In genomic region chr13:5302141-5302540, GRCm38 (mm10) we compare ENCODE assay signal across 13 mouse cellular contexts.
DNase-seq lines count a peak whose midpoint lies in the region; ATAC-seq and TF ChIP-seq lines count a peak whose summit lies in the region.
"Had no signal": no experiment of that assay in that cellular context is flagged by ENCODE, and none has a peak within 500 bp of the region (broad histone marks: within the 10 kb centered on the region; RNA-seq: fewer than 3 reads in every experiment).

No protein-coding gene starts in this region.

- no peaks in the 10 kb centered on the region for H3K36me3 ChIP-seq in ES-E14 (ENCODE audit: control insufficient read depth, insufficient read depth, low read length, poor library complexity, severe bottlenecking)
- H3K36me3 ChIP-seq: embryonic facial prominence, embryonic 13.5 days; intestine, embryonic 15.5 days; limb, embryonic 10.5 days had no signal

- peaks cover 0 to 2% of the 10 kb centered on the region in 2 experiments; a peak in 1 of 4 replicates for H3K4me1 ChIP-seq in ES-E14 (ENCODE audit: control insufficient read depth in 2 of 2, insufficient read depth in 2 of 2, low read length in 2 of 2, poor library complexity in 1 of 2)
- H3K4me1 ChIP-seq: embryonic facial prominence, embryonic 13.5 days; intestine, embryonic 15.5 days; limb, embryonic 10.5 days had no signal

- intact Hi-C loops in left cerebral cortex, postnatal 36 days (cut with DNase I) = no loop called here

- H3K9ac ChIP-seq in ES-E14 (ENCODE audit: insufficient read depth, low read depth, low read length, poor library complexity, severe bottlenecking) = no peak overlapping the region
- H3K9ac ChIP-seq: embryonic facial prominence, embryonic 13.5 days; intestine, embryonic 15.5 days had no signal

- in situ Hi-C loops in ES-E14 (cut with MboI; ENCODE audit: low sequenced_read_pairs in 2 of 2, unreplicated experiment in 2 of 2) = no loop called here

- peak; percentile 3 for DNase-seq in adrenal gland, postnatal 10 days
- DNase-seq in adrenal gland, adult (ENCODE audit: inconsistent age in 2 of 2, low spot score in 1 of 2) = no peak
- peak; percentile 11 to 16 for DNase-seq in left cerebral cortex, postnatal 36 days (ENCODE audit: low spot score in 2 of 2)
- DNase-seq in left cerebral cortex, adult 11 months (ENCODE audit: low spot score) = no peak
- peak; percentile 24 for DNase-seq in ES-E14 (ENCODE audit: low read depth, low spot score)
- DNase-seq in heart, adult 8-10 months (ENCODE audit: low spot score) = peak; percentile 63
- DNase-seq in adrenal gland, postnatal 14 days = no peak
- DNase-seq: adrenal gland, postnatal 25 days; B cell, adult 2 months had no signal

- ATAC-seq in megakaryocyte-erythroid progenitor cell, adult 5-6 weeks (replicated peaks; ENCODE audit: low FRiP score, low TSS enrichment, poor library complexity, severe bottlenecking) = no peak
- ATAC-seq: intestine, embryonic 15.5 days had no signal

- H3K27ac ChIP-seq in ES-E14 (ENCODE audit: insufficient read depth, low read depth, low read length, poor library complexity, severe bottlenecking) = no peak overlapping the region
- H3K27ac ChIP-seq: embryonic facial prominence, embryonic 13.5 days; intestine, embryonic 15.5 days; limb, embryonic 10.5 days had no signal

- no peaks in the 10 kb centered on the region for H3K9me3 ChIP-seq in ES-E14 (ENCODE audit: control insufficient read depth, insufficient read depth, low read depth, low read length)
- H3K9me3 ChIP-seq: embryonic facial prominence, embryonic 13.5 days; intestine, embryonic 15.5 days; limb, embryonic 10.5 days had no signal

- H3K4me3 ChIP-seq in ES-E14 (ENCODE audit: insufficient read depth in 1 of 2, low read depth in 1 of 2, low read length in 2 of 2, poor library complexity in 1 of 2, severe bottlenecking in 1 of 2) = no peak overlapping the region
- H3K4me3 ChIP-seq: embryonic facial prominence, embryonic 13.5 days; intestine, embryonic 15.5 days; limb, embryonic 10.5 days had no signal

TF ChIP-seq in ES-E14, 5 proteins besides CTCF, POLR2A, EP300 and RAD21:
- TF ChIP-seq HCFC1 (IDR thresholded peaks at IDR 0.05; ENCODE audit: borderline replicate concordance, insufficient read depth, low read length) = no peak
- no peak for TF ChIP-seq ZC3H11A (IDR thresholded peaks at IDR 0.05; ENCODE audit: borderline replicate concordance, low read depth, low read length)
- no peak for TF ChIP-seq ZNF384 (IDR thresholded peaks at IDR 0.05; ENCODE audit: low read depth, low read length)
- no peak for TF ChIP-seq MAFK (IDR thresholded peaks at IDR 0.05; ENCODE audit: insufficient read depth, low read depth, low read length)
- no peak for TF ChIP-seq CHD2 (IDR thresholded peaks at IDR 0.05; ENCODE audit: low read depth, low read length)

Comparison
In these comparisons a context has a peak if more than half of its experiments do, and no peak if none do; other contexts are left out.
1. DNase-seq: peak in adrenal gland, postnatal 10 days (single experiment), left cerebral cortex, postnatal 36 days (2 of 2), ES-E14 (single experiment) and heart, adult 8-10 months (single experiment); none in adrenal gland, adult (0 of 2), left cerebral cortex, adult 11 months (single experiment) and adrenal gland, postnatal 14 days (single experiment).